Mouse (Mus musculus) heart, postnatal 10 days (tissue): Measurements from ENCODE around the gene Ndst2. TPM values are rescaled to one million over a fixed set of nuclear protein-coding genes. Genes with fewer than 3 reads are reported as not detected.

Experiments used
- microRNA-seq, 2 experiments: library from miRNA; unstranded; fragments of <30 nt; microRNA quantifications; one replicate each; pipeline ENCODE4 v1.2.0; 2022
- total RNA-seq, 2 experiments: library from RNA; stranded (reverse); gene quantifications; 2 replicates each; pipeline ENCODE4 v1.2.3; 2021

The Ndst2 gene
- total RNA-seq, 2 experiments from 2014 or later, result 15.5 to 18.3 TPM

Small RNA genes lying within 50 kb of the gene (microRNA-seq; reads per million reads assigned to microRNA genes)
- 0.35 to 0.71 reads per million in 2 experiments for gene Mir6946

Other genes with a start within 250 kb of the Ndst2 start
- under 1 TPM; 0.60 to 0.69 TPM for gene Mss51, start 237.7 kb downstream of the Ndst2 start, total RNA-seq
- gene Ppp3cb, start 188.0 kb downstream of the Ndst2 start, total RNA-seq, result 10 to 100 TPM; 67.4 to 70.1 TPM
- gene Usp54, start 93.5 kb downstream of the Ndst2 start, total RNA-seq, result 10 to 100 TPM; 12.9 to 14.0 TPM
- gene Myoz1, start 78.0 kb downstream of the Ndst2 start, total RNA-seq, result 1 to 10 TPM; 1.1 to 2.1 TPM
- gene Synpo2l, start 66.2 kb downstream of the Ndst2 start, total RNA-seq, result 100 to 1,000 TPM; 164 to 213 TPM
- gene Sec24c, start 60.3 kb downstream of the Ndst2 start, total RNA-seq, result 100 to 1,000 TPM; 103 to 105 TPM
- 10 to 100 TPM; 11.1 to 11.6 TPM for gene Fut11, start 39.6 kb downstream of the Ndst2 start, total RNA-seq
- gene Chchd1, start 31.6 kb downstream of the Ndst2 start, total RNA-seq, result 10 to 100 TPM; 83.7 to 91.9 TPM
- gene Zswim8, start 27.0 kb downstream of the Ndst2 start, total RNA-seq, result 10 to 100 TPM; 68.7 to 71.7 TPM
- gene Camk2g, start 59.5 kb upstream of the Ndst2 start, total RNA-seq, result 10 to 100 TPM; 48.5 to 59.8 TPM
- 1 to 10 TPM; 8.0 to 8.7 TPM for gene Plau, start 102.1 kb upstream of the Ndst2 start, total RNA-seq
- 100 to 1,000 TPM; 172 to 180 TPM for gene Vcl, start 194.8 kb upstream of the Ndst2 start, total RNA-seq